Mouse (Mus musculus): ENCODE measurements around the gene Satl1. TPM values are rescaled to one million over a fixed set of nuclear protein-coding genes. Genes with fewer than 3 reads are reported as not detected.
A peak's percentile ranks its signal among the peaks of the same experiment; 100 is the strongest.
"Not testable (repeated sequence)": the region's sequence is repeated elsewhere in the genome, so short reads cannot be mapped to it uniquely, and the experiment has no call there.

Satl1 gene
- not detected in 2 replicates for polyA plus RNA-seq (2014; fragmentation: Nextera tagmentation; extraction: Ambion mirVana)

DNA sequence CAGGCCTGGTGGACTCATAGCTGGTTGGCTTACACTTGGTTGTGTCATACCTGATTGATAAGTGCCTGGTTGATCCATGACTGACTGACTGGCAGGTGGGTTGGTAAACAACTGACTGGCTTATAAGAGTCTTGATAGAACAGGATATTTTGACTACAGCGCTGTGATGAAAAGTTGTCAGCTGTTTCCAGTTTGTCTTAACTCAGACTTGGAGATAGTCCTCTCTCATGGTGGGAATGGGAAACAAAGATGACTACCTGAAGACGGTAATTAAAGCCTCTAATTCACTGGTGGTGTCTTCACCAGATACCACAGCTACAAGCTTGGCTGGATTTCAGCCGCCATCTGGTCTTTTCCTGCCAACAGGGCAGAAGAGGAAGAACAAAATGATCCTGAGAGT, at the start of gene Satl1:
TSS of gene Satl1 (minus strand) at position 101 of the 400 bp plus-strand sequence.
- H3K36me3 ChIP-seq (replicated peaks; ENCODE audit: control insufficient read depth, insufficient read depth, low read depth, low read length) = no peaks in the 10 kb centered on the region
- 95% methylated on average over 3 of the region's 3 CpGs for WGBS

GRCm38 (mm10) chrX:112438064-112438463, 31.5 kb upstream of the Satl1 start:
- WGBS = 82% methylated on average over 2 of the region's 2 CpGs
- H3K9ac ChIP-seq (replicated peaks; ENCODE audit: low read length) = no peak overlapping the region
- ATAC-seq (replicated peaks; ENCODE audit: insufficient number of reproducible peaks, low FRiP score, low TSS enrichment, low read depth) (no peak), DNase-seq (ENCODE audit: low spot score) (no peak)
- H3K4me1 ChIP-seq (ENCODE audit: control insufficient read depth, insufficient read depth, low read length) = no peaks in the 10 kb centered on the region
- no peaks in the 10 kb centered on the region for H3K36me3 ChIP-seq (replicated peaks; ENCODE audit: control insufficient read depth, insufficient read depth, low read depth, low read length)
- no peaks in the 10 kb centered on the region for H3K27me3 ChIP-seq (ENCODE audit: control insufficient read depth, insufficient read depth, low read length)
- no peak overlapping the region for H3K4me3 ChIP-seq (ENCODE audit: low read depth, low read length)
- H3K9me3 ChIP-seq (replicated peaks; ENCODE audit: control insufficient read depth, low read length) = no peaks in the 10 kb centered on the region
- H3K27ac ChIP-seq (replicated peaks; ENCODE audit: low read depth, low read length) = no peak overlapping the region
- no peak overlapping the region for H3K4me2 ChIP-seq (ENCODE audit: low read depth, low read length)

More for the DNA sequence above, at the start of gene Satl1:
- DNase-seq (ENCODE audit: low spot score) (no peak), ATAC-seq (replicated peaks; ENCODE audit: insufficient number of reproducible peaks, low FRiP score, low TSS enrichment, low read depth) (no peak)
- Histone ChIP-seq H3K27me3 (ENCODE audit: control insufficient read depth, insufficient read depth, low read length) (no peaks in the 10 kb centered on the region), H3K27ac (replicated peaks; ENCODE audit: low read depth, low read length) (no peak within 1 kb of the TSS), H3K4me3 (ENCODE audit: low read depth, low read length) (no peak within 1 kb of the TSS), H3K9ac (replicated peaks; ENCODE audit: low read length) (no peak within 1 kb of the TSS), H3K4me1 (ENCODE audit: control insufficient read depth, insufficient read depth, low read length) (no peaks in the 10 kb centered on the region), H3K9me3 (replicated peaks; ENCODE audit: control insufficient read depth, low read length) (no peaks in the 10 kb centered on the region), H3K4me2 (ENCODE audit: low read depth, low read length) (no peak within 1 kb of the TSS)

DNA sequence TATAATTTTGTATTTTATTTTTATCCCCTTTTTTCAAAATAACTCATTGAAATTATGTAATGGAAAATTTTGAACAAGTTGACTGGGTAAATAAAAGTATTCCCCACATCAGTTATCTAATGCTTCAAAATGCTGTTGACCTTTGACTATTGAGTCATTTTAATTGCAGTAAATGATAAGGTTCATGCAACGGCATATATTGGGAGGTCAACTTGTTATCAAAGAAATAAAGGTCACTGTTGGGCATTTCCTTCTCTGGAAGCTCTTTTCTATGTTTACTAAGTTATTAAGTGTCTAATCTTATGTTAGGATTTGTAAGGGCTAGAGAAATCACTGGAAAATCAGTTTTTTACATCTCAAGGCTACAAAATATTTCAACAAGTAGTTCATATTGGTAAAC, 31.0 kb upstream of the Satl1 start:
- Histone ChIP-seq H3K36me3 (replicated peaks; ENCODE audit: control insufficient read depth, insufficient read depth, low read depth, low read length) (no peaks in the 10 kb centered on the region), H3K4me1 (ENCODE audit: control insufficient read depth, insufficient read depth, low read length) (no peaks in the 10 kb centered on the region), H3K4me2 (ENCODE audit: low read depth, low read length) (no peak overlapping the region), H3K4me3 (ENCODE audit: low read depth, low read length) (no peak overlapping the region), H3K9me3 (replicated peaks; ENCODE audit: control insufficient read depth, low read length) (no peaks in the 10 kb centered on the region), H3K27me3 (ENCODE audit: control insufficient read depth, insufficient read depth, low read length) (no peaks in the 10 kb centered on the region), H3K27ac (replicated peaks; ENCODE audit: low read depth, low read length) (no peak overlapping the region), H3K9ac (replicated peaks; ENCODE audit: low read length) (no peak overlapping the region)
- no peak for ATAC-seq (replicated peaks; ENCODE audit: insufficient number of reproducible peaks, low FRiP score, low TSS enrichment, low read depth)
- no peak for DNase-seq (ENCODE audit: low spot score)
- 76% methylated on average over 1 of the region's 1 CpGs for WGBS

DNA sequence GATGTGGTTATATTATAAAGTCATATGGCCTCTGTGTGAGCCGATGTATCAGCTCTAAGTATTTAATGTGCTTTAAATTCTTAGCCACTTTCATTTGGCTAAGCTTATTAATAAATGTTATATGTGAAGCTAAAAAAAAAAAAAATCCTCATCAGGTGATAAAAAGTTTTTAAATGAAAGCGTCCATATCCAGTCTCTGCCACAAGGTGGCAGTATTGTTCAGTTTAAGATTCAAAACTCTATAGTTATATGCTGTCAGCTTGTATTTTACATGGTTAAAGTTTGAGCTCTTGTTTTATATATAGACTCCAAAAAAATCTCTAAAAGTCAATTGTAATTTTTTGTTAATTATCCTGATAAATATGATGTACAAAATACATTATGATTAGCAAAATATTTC, 16.4 kb upstream of the Satl1 start:
- H3K9ac ChIP-seq (replicated peaks; ENCODE audit: low read length); H3K4me1 ChIP-seq (ENCODE audit: control insufficient read depth, insufficient read depth, low read length); H3K27me3 ChIP-seq (ENCODE audit: control insufficient read depth, insufficient read depth, low read length); H3K4me2 ChIP-seq (ENCODE audit: low read depth, low read length); ATAC-seq (replicated peaks; ENCODE audit: insufficient number of reproducible peaks, low FRiP score, low TSS enrichment, low read depth); H3K4me3 ChIP-seq (ENCODE audit: low read depth, low read length); H3K36me3 ChIP-seq (replicated peaks; ENCODE audit: control insufficient read depth, insufficient read depth, low read depth, low read length); H3K27ac ChIP-seq (replicated peaks; ENCODE audit: low read depth, low read length); H3K9me3 ChIP-seq (replicated peaks; ENCODE audit: control insufficient read depth, low read length): not testable (repeated sequence)
- WGBS = 44% methylated on average over 2 of the region's 2 CpGs
- DNase-seq (ENCODE audit: low spot score) = peak; percentile 72

DNA sequence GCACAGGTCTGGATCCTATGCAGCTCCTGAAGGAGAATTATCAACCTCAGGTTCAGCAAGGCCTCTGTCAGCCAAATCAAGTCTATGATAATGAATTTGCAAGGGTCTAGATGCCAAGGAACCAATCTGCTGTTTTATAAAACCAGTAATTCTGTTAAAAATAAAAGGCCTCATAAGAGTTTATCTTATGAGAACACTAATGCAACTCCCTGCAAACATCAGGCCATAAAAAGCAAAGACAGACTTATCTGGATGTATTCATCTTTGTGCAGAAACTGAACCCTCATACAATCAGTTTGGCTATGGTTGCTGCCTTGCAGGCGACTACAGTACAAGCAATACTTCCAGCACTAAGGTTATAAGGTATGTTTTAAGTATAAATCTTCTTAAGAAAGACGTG, 5.7 kb upstream of the Satl1 start:
- no peak overlapping the region for H3K9ac ChIP-seq (replicated peaks; ENCODE audit: low read length)
- H3K27ac ChIP-seq (replicated peaks; ENCODE audit: low read depth, low read length) = no peak overlapping the region
- H3K4me1 ChIP-seq (ENCODE audit: control insufficient read depth, insufficient read depth, low read length) = no peaks in the 10 kb centered on the region
- no peaks in the 10 kb centered on the region for H3K36me3 ChIP-seq (replicated peaks; ENCODE audit: control insufficient read depth, insufficient read depth, low read depth, low read length)
- H3K9me3 ChIP-seq (replicated peaks; ENCODE audit: control insufficient read depth, low read length) = no peaks in the 10 kb centered on the region
- ATAC-seq (replicated peaks; ENCODE audit: insufficient number of reproducible peaks, low FRiP score, low TSS enrichment, low read depth) (no peak), DNase-seq (ENCODE audit: low spot score) (no peak)
- WGBS = 70% methylated on average over 2 of the region's 2 CpGs
- no peak overlapping the region for H3K4me3 ChIP-seq (ENCODE audit: low read depth, low read length)
- no peaks in the 10 kb centered on the region for H3K27me3 ChIP-seq (ENCODE audit: control insufficient read depth, insufficient read depth, low read length)
- no peak overlapping the region for H3K4me2 ChIP-seq (ENCODE audit: low read depth, low read length)

DNA sequence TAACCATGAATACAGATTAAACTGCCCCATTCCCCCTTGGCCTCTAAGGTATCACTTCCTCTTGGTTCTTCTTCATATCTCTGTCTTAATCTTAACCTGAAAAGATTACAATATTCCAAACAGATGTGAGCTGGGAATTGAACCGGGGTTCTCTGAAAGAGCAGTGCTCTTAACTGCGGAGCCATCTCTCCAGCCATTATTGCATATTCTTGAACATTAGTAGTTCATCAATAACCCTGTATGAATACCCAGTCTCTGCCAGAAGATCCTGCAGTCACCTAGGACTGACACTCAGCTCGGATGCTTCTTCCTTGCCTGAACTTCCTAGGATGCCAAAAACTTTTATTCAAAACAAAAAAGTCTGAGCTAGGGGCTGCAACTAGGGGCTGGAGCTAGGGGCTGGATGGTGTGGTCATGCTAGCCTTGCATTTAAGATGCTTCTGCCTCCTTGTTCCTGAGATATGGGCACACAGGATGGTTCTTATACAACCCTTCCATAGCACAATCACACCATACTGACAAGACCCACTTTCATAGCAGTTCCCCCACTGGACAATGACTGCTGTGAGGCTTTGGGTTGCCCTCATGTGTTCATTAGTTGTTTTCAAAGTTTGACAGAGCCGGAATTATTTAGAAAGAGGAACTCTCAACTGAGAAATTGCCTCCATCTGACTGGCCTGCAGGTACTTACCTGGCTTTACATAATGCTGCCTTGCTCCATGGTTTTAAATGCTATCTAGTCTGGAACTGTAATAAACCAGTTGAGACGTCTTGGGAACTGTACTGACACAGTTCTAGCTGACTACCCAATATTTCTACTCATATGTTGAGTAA, 35.8 kb downstream of the Satl1 start:
- not testable (repeated sequence) for H3K9me3 ChIP-seq (replicated peaks; ENCODE audit: control insufficient read depth, low read length); H3K9ac ChIP-seq (replicated peaks; ENCODE audit: low read length); H3K4me3 ChIP-seq (ENCODE audit: low read depth, low read length); H3K4me1 ChIP-seq (ENCODE audit: control insufficient read depth, insufficient read depth, low read length); H3K4me2 ChIP-seq (ENCODE audit: low read depth, low read length); H3K27me3 ChIP-seq (ENCODE audit: control insufficient read depth, insufficient read depth, low read length); H3K36me3 ChIP-seq (replicated peaks; ENCODE audit: control insufficient read depth, insufficient read depth, low read depth, low read length); H3K27ac ChIP-seq (replicated peaks; ENCODE audit: low read depth, low read length)
- peak; percentile 100 for ATAC-seq (replicated peaks; ENCODE audit: insufficient number of reproducible peaks, low FRiP score, low TSS enrichment, low read depth)
- WGBS = 85% methylated on average over 5 of the region's 5 CpGs
- peak; percentile 43 for DNase-seq (ENCODE audit: low spot score)

- no peak overlapping the region for H3K4me3 ChIP-seq (ENCODE audit: low read depth, low read length)
- no peak for DNase-seq (ENCODE audit: low spot score)
Observed at GRCm38 (mm10) chrX:112368426-112368825, 38.2 kb downstream of the Satl1 start.

DNA sequence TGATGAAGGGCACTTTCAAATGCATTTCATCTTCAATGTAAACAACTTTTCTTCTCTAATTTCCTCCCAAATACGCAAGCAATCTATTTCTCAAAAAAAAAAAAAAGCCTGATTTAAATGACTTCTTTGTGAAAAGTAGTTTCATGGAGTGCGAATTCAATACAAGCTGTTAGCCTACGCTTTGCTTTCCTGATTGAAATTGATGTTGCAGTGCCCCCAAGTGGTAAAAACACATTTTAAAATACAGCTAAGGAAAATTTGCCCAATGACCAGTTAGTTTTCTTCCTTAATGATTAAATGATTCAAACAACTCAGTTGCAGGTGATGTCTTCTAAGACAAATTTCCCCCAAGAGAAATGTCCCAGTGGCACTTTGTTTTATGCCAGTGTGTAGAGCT, 58.2 kb downstream of the Satl1 start:
- ATAC-seq (replicated peaks; ENCODE audit: insufficient number of reproducible peaks, low FRiP score, low TSS enrichment, low read depth) = no peak
- DNase-seq (ENCODE audit: low spot score) = peak; percentile 54
- WGBS = 34% methylated on average over 3 of the region's 3 CpGs
- no peak overlapping the region for H3K4me3 ChIP-seq (ENCODE audit: low read depth, low read length)
- no peaks in the 10 kb centered on the region for H3K27me3 ChIP-seq (ENCODE audit: control insufficient read depth, insufficient read depth, low read length)
- H3K27ac ChIP-seq (replicated peaks; ENCODE audit: low read depth, low read length) = no peak overlapping the region
- no peaks in the 10 kb centered on the region for H3K4me1 ChIP-seq (ENCODE audit: control insufficient read depth, insufficient read depth, low read length)
- no peaks in the 10 kb centered on the region for H3K36me3 ChIP-seq (replicated peaks; ENCODE audit: control insufficient read depth, insufficient read depth, low read depth, low read length)
- H3K4me2 ChIP-seq (ENCODE audit: low read depth, low read length) = no peak overlapping the region
- H3K9me3 ChIP-seq (replicated peaks; ENCODE audit: control insufficient read depth, low read length) = no peaks in the 10 kb centered on the region
- no peak overlapping the region for H3K9ac ChIP-seq (replicated peaks; ENCODE audit: low read length)

More at GRCm38 (mm10) chrX:112368426-112368825, 38.2 kb downstream of the Satl1 start:
- no peaks in the 10 kb centered on the region for H3K27me3 ChIP-seq (ENCODE audit: control insufficient read depth, insufficient read depth, low read length)
- H3K27ac ChIP-seq (replicated peaks; ENCODE audit: low read depth, low read length) = no peak overlapping the region
- no peaks in the 10 kb centered on the region for H3K4me1 ChIP-seq (ENCODE audit: control insufficient read depth, insufficient read depth, low read length)
- H3K9me3 ChIP-seq (replicated peaks; ENCODE audit: control insufficient read depth, low read length) = peaks cover 6% of the 10 kb centered on the region
- 47% methylated on average over 4 of the region's 4 CpGs for WGBS
- no peak overlapping the region for H3K4me2 ChIP-seq (ENCODE audit: low read depth, low read length)
- H3K9ac ChIP-seq (replicated peaks; ENCODE audit: low read length) = no peak overlapping the region
- ATAC-seq (replicated peaks; ENCODE audit: insufficient number of reproducible peaks, low FRiP score, low TSS enrichment, low read depth) = no peak
- no peaks in the 10 kb centered on the region for H3K36me3 ChIP-seq (replicated peaks; ENCODE audit: control insufficient read depth, insufficient read depth, low read depth, low read length)

Data from embryonic facial prominence, embryonic 11.5 days (tissue).